Mouse (Mus musculus): ENCODE results near the gene Ctse.

DNA sequence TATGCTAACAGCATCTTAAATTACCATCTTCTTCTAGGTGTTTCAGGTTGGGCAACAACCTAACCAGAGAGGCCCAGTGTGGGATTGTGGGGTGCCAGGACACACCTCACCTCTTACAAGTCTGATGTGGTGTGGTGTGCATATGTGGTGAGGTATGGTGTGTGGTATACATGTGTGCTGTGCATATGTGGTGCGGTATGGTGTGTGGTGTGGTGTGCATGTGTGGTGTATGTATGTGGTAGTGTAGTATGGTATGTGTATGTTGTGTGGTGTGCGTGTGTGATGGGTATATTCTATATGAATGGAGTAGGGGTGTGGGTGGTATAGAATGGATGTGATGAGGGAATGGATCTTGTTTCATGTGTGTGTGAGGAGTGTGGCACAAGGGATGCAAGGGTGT lies 49.6 kb downstream of the Ctse start:
- no peak for TF ChIP-seq CTCF (IDR thresholded peaks at IDR 0.05; ENCODE audit: insufficient read depth, low read length)
- no peak for TF ChIP-seq POLR2A (IDR thresholded peaks at IDR 0.05; ENCODE audit: borderline replicate concordance, extremely low read depth, low read depth, low read length)

Measured in lung, adult 2 months (tissue).